Mouse (Mus musculus): ENCODE results near the gene Ccser1. TPM values are rescaled to one million over a fixed set of nuclear protein-coding genes. Genes with fewer than 3 reads are reported as not detected.

Gene Ccser1
- polyA plus RNA-seq, 1 experiment = not detected

GRCm38 (mm10) chr6:61176126-61176525, 4.0 kb upstream of the Ccser1 start:
- no peaks in the 10 kb centered on the region for H3K36me3 ChIP-seq (ENCODE audit: control insufficient read depth)
- no peaks in the 10 kb centered on the region for H3K4me1 ChIP-seq (ENCODE audit: control insufficient read depth)
- H3K4me3 ChIP-seq (replicated peaks) = no peak overlapping the region
- H3K27me3 ChIP-seq (ENCODE audit: control insufficient read depth) = peaks cover 28% of the 10 kb centered on the region
- peaks cover 3% of the 10 kb centered on the region; the same call in 1 of the 2 replicates for H3K9me3 ChIP-seq (ENCODE audit: control insufficient read depth, low read length)
- no peak for TF ChIP-seq GATA1 (IDR thresholded peaks at IDR 0.05; ENCODE audit: low read length)
- TF ChIP-seq TAL1 (IDR thresholded peaks at IDR 0.05; ENCODE audit: low read length) = no peak

- H3K4me1 ChIP-seq (ENCODE audit: control insufficient read depth) = no peaks in the 10 kb centered on the region
- TF ChIP-seq TAL1 (IDR thresholded peaks at IDR 0.05; ENCODE audit: low read length) = no peak
- TF ChIP-seq GATA1 (IDR thresholded peaks at IDR 0.05; ENCODE audit: low read length) = no peak
- no peak overlapping the region for H3K4me3 ChIP-seq (replicated peaks)
- H3K9me3 ChIP-seq (ENCODE audit: control insufficient read depth, low read length) = peaks cover 3% of the 10 kb centered on the region; the same call in 1 of the 2 replicates
- H3K36me3 ChIP-seq (ENCODE audit: control insufficient read depth) = no peaks in the 10 kb centered on the region
- H3K27me3 ChIP-seq (ENCODE audit: control insufficient read depth) = peaks cover 33% of the 10 kb centered on the region
These were observed 2.6 kb upstream of the Ccser1 start for GRCm38 (mm10) chr6:61177476-61177875.

- Histone ChIP-seq H3K4me3 (replicated peaks) (no peak overlapping the region), H3K36me3 (ENCODE audit: control insufficient read depth) (no peaks in the 10 kb centered on the region), H3K27me3 (ENCODE audit: control insufficient read depth) (peaks cover 33% of the 10 kb centered on the region), H3K4me1 (ENCODE audit: control insufficient read depth) (no peaks in the 10 kb centered on the region), H3K9me3 (ENCODE audit: control insufficient read depth, low read length) (peaks cover 3% of the 10 kb centered on the region; the same call in 1 of the 2 replicates)
- no peak for TF ChIP-seq GATA1 (IDR thresholded peaks at IDR 0.05; ENCODE audit: low read length)
- TF ChIP-seq TAL1 (IDR thresholded peaks at IDR 0.05; ENCODE audit: low read length) = no peak
These were observed 529 bp upstream of the Ccser1 start for GRCm38 (mm10) chr6:61179641-61179948.

- peaks cover 3% of the 10 kb centered on the region; the same call in 1 of the 2 replicates for H3K9me3 ChIP-seq (ENCODE audit: control insufficient read depth, low read length)
- peaks cover 33% of the 10 kb centered on the region for H3K27me3 ChIP-seq (ENCODE audit: control insufficient read depth)
- TF ChIP-seq TAL1 (IDR thresholded peaks at IDR 0.05; ENCODE audit: low read length) (no peak), GATA1 (IDR thresholded peaks at IDR 0.05; ENCODE audit: low read length) (no peak)
- H3K4me1 ChIP-seq (ENCODE audit: control insufficient read depth) = no peaks in the 10 kb centered on the region
- H3K4me3 ChIP-seq (replicated peaks) = peak overlapping the region; percentile 33
- H3K36me3 ChIP-seq (ENCODE audit: control insufficient read depth) = no peaks in the 10 kb centered on the region
These were observed 650 bp downstream of the Ccser1 start for GRCm38 (mm10) chr6:61180756-61181191.

GRCm38 (mm10) chr6:61189029-61189428, 8.9 kb downstream of the Ccser1 start:
- no peaks in the 10 kb centered on the region for H3K4me1 ChIP-seq (ENCODE audit: control insufficient read depth)
- H3K4me3 ChIP-seq (replicated peaks) = no peak overlapping the region
- no peaks in the 10 kb centered on the region for H3K36me3 ChIP-seq (ENCODE audit: control insufficient read depth)
- no peaks in the 10 kb centered on the region for H3K27me3 ChIP-seq (ENCODE audit: control insufficient read depth)
- TF ChIP-seq TAL1 (IDR thresholded peaks at IDR 0.05; ENCODE audit: low read length) (no peak), GATA1 (IDR thresholded peaks at IDR 0.05; ENCODE audit: low read length) (no peak)
- H3K9me3 ChIP-seq (ENCODE audit: control insufficient read depth, low read length) = no peaks in the 10 kb centered on the region

GRCm38 (mm10) chr6:61191597-61192386, 11.7 kb downstream of the Ccser1 start:
- Histone ChIP-seq H3K36me3 (ENCODE audit: control insufficient read depth) (no peaks in the 10 kb centered on the region), H3K4me3 (replicated peaks) (no peak overlapping the region), H3K9me3 (ENCODE audit: control insufficient read depth, low read length) (no peaks in the 10 kb centered on the region), H3K4me1 (ENCODE audit: control insufficient read depth) (no peaks in the 10 kb centered on the region), H3K27me3 (ENCODE audit: control insufficient read depth) (no peaks in the 10 kb centered on the region)
- TF ChIP-seq GATA1 (IDR thresholded peaks at IDR 0.05; ENCODE audit: low read length) (no peak), TAL1 (IDR thresholded peaks at IDR 0.05; ENCODE audit: low read length) (no peak)

- H3K36me3 ChIP-seq (ENCODE audit: control insufficient read depth) = no peaks in the 10 kb centered on the region
- no peak for TF ChIP-seq GATA1 (IDR thresholded peaks at IDR 0.05; ENCODE audit: low read length)
- TF ChIP-seq TAL1 (IDR thresholded peaks at IDR 0.05; ENCODE audit: low read length) = no peak
- no peaks in the 10 kb centered on the region for H3K9me3 ChIP-seq (ENCODE audit: control insufficient read depth, low read length)
- H3K27me3 ChIP-seq (ENCODE audit: control insufficient read depth) = no peaks in the 10 kb centered on the region
- H3K4me1 ChIP-seq (ENCODE audit: control insufficient read depth) = no peaks in the 10 kb centered on the region
- H3K4me3 ChIP-seq (replicated peaks) = no peak overlapping the region
These were observed 23.2 kb downstream of the Ccser1 start for GRCm38 (mm10) chr6:61203344-61203743.

GRCm38 (mm10) chr6:61206042-61206441, 25.9 kb downstream of the Ccser1 start:
- H3K4me3 ChIP-seq (replicated peaks) = no peak overlapping the region
- H3K27me3 ChIP-seq (ENCODE audit: control insufficient read depth) = no peaks in the 10 kb centered on the region
- H3K9me3 ChIP-seq (ENCODE audit: control insufficient read depth, low read length) = no peaks in the 10 kb centered on the region
- no peaks in the 10 kb centered on the region for H3K36me3 ChIP-seq (ENCODE audit: control insufficient read depth)
- no peaks in the 10 kb centered on the region for H3K4me1 ChIP-seq (ENCODE audit: control insufficient read depth)
- no peak for TF ChIP-seq GATA1 (IDR thresholded peaks at IDR 0.05; ENCODE audit: low read length)
- no peak for TF ChIP-seq TAL1 (IDR thresholded peaks at IDR 0.05; ENCODE audit: low read length)

- H3K4me1 ChIP-seq (ENCODE audit: control insufficient read depth) = no peaks in the 10 kb centered on the region
- H3K27me3 ChIP-seq (ENCODE audit: control insufficient read depth) = no peaks in the 10 kb centered on the region
- H3K36me3 ChIP-seq (ENCODE audit: control insufficient read depth) = no peaks in the 10 kb centered on the region
- no peak overlapping the region for H3K4me3 ChIP-seq (replicated peaks)
- H3K9me3 ChIP-seq (ENCODE audit: control insufficient read depth, low read length) = no peaks in the 10 kb centered on the region
- no peak for TF ChIP-seq GATA1 (IDR thresholded peaks at IDR 0.05; ENCODE audit: low read length)
- TF ChIP-seq TAL1 (IDR thresholded peaks at IDR 0.05; ENCODE audit: low read length) = no peak
These were observed 26.5 kb downstream of the Ccser1 start for GRCm38 (mm10) chr6:61206619-61207018.
